Mouse (Mus musculus) right cerebral cortex, postnatal 14 days (tissue): ENCODE measurements around the gene Tmem189.

Experiments used
- DNase-seq: peaks from one replicate; pipeline ENCODE4 v3.0.0; 2022

Gene Tmem189

DNA sequence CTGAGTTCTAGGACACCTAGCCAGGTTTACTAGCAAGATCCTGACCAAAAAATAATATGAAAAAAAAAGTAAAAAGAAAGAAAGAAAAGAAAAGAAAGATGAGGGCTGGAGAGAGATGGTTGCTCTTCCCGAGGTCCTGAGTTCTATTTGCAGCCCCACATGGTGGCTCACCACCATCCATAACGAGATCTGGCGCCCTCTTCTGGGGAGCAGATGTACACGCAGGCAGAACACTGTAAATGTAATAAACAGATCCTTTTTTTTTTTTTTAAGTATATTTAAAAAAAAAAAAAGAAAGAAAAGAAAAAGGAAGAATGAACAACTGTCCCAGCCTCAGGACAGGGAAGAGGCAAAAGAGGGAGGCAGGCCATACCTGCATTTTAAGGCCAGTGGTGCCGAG lies 11.0 kb downstream of the Tmem189 start:
- no peak for DNase-seq

DNA sequence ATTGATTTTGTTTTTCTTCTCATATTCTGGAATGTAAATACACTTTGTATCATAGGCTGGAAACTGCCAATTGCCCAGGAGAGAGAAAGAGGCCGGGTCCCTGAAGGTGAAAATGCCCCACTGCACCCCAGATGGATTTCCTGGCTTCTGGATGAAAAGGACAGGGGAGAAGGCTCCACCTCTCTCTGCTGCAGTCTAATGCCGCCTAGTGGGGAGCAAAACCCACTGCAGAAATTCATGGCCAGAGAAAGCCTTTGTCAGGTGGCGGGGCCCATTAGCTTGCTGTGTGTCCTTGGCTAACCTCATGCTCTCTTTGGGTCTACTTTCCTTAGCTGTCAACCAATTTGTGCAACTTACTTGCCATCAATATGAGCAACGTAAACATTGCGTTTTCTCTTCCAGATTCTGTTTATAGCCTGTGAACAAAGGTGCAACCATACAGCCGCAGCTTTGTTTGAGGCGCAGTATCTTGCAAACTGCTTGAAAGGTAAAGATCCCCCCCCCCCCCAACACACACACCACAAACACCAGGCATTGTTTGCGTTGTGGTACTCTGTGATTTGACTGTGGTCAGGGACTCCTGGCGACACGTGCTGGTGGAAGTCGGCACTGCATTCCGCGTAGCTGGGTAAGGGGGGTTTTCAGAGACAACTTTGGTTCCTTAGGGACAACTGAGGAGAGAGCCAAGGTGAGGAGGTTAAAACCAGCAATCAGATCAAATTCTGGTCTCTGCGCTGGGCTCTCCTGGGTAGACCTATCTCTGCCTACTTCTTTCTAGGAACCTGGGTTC lies 14.3 kb downstream of the Tmem189 start:
- no peak for DNase-seq

DNA sequence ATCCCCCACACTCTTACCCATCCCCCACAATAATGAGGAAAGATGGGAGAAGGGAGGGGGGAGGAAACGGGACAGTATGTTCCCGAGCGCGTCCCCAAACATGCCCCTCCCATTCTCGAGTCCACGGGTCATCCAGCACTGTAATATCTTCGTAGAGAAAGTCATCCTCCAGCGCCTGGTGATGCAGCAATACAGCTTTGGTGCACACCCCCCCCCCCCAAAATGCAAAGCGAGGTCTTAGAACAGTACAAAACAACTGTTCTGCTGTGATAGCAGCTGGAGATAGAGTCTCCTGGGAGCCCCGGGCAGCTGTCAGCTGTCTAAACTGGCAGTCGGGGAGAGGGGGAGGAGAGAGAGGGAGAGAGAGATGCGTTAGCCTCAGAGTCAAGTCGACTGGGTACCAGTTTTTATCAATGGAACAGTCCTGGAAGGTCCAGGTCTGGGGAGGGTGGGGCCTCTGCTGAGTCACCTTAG lies 17.4 kb downstream of the Tmem189 start:
- no peak for DNase-seq

DNA sequence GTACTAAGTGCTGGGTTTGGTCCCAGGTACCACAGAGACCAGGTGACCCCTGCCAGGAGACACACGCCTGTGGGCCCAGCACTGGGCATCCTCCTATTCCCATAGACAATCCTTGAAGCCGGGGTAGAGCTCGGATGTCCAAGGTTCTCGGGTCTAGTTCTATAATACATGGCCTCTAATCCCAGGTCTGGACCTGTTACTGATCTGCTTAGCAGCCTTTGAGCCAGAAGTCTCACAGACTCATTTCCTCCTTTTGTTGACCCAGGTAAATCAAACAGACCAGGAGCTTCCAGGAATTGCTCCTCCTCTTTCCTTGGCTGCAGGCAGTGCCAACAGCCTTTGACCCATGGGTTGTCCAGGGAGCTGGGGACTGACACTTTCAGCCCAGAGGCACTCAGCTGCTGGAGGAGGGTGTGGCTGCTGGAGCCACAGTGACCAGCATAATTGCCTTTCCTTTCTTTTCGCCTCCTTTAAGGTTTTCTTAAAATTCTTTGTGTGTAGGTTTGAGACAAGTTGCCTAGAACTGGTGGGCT lies 18.5 kb downstream of the Tmem189 start:
- no peak for DNase-seq

DNA sequence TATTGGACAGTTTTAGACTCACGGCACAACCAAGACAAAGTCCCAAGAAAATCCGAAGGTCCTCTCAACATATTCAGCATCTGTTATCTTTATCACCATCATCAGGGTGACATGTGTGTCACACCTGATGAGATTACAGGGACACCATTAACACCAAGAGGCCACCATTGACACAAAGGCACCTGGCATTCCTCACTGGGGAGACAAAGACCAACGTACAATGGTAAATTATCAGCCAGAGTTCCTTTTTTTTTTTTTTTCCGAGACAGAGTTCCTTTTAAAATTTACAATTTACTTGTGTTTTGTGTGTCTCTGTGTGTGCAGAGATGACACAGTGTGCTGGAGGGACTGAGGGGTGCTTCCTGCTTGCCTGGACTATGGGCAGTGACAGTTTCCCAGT lies 20.2 kb downstream of the Tmem189 start:
- no peak for DNase-seq

DNA sequence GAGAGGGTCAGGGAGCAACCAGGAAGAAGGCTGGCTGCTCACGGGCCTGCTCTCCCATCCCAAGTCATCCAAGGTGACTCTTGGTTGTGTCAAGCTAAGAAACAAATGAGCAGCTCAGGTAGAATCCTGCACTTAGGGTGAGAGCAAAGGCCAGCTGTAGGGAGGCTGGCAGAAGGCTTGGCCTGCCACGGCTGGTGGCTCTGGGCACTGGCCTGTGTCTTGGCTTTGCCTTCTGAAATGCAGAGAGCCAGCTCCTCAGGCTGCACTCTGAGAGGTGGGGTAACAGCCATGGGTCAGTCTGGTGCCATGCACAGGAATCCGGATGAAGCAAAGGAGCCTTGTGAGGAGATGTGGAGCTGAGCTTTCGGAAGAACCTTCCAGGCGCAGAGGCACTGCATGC lies 21.2 kb downstream of the Tmem189 start:
- no peak for DNase-seq

DNA sequence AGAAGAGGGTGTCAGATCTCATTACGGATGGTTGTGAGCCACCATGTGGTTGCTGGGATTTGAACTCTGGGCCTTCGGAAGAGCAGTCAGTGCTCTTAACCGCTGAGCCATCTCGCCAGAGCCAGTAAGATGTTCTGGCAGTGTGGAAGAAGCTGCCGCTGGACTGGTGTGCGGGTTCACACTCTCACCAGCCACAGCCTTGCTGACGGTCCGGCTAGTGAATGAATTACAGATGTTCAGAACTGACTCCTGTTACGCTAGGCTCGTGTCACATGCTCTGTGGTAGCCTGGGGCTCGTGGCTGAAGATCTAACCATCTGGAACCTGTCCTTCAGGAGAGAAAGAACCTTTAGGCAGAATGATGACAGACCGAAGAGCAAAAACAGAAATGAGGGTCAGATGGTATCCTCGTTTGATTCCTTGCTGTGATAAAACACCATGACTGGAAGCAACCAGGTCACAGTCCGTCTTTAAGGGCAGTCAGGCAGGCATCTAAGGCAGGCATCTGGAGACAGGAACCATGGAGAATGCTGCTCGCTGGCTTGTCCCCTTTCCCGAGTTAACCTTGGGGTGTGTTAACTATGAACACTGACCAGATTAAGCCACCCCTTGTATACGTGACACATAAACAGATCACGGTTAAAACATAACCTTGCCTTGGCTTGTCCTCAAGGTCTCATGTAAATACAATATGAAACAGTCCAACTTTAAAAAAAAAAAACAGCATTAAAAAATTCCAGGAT lies 23.5 kb downstream of the Tmem189 start:
- no peak for DNase-seq

DNA sequence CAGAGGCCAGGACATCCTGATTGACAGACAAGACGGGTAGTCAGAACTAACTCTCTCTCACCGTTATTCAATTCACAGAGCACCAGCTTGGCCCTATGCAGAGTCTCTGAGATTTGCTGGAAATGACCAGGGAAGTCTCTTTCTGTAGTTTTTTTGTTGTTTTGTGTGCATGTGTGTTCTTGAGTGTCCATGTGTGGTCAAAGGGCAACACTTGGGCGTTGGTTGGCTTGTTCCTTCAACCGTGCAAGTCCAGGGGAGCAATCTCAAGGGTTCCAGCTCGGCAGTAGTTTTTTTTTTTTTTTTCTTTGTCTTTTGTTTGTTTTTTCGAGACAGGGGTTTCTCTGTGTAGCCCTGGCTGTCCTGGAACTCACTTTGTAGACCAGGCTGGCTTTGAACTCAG lies 26.9 kb downstream of the Tmem189 start:
- DNase-seq, result no peak

DNA sequence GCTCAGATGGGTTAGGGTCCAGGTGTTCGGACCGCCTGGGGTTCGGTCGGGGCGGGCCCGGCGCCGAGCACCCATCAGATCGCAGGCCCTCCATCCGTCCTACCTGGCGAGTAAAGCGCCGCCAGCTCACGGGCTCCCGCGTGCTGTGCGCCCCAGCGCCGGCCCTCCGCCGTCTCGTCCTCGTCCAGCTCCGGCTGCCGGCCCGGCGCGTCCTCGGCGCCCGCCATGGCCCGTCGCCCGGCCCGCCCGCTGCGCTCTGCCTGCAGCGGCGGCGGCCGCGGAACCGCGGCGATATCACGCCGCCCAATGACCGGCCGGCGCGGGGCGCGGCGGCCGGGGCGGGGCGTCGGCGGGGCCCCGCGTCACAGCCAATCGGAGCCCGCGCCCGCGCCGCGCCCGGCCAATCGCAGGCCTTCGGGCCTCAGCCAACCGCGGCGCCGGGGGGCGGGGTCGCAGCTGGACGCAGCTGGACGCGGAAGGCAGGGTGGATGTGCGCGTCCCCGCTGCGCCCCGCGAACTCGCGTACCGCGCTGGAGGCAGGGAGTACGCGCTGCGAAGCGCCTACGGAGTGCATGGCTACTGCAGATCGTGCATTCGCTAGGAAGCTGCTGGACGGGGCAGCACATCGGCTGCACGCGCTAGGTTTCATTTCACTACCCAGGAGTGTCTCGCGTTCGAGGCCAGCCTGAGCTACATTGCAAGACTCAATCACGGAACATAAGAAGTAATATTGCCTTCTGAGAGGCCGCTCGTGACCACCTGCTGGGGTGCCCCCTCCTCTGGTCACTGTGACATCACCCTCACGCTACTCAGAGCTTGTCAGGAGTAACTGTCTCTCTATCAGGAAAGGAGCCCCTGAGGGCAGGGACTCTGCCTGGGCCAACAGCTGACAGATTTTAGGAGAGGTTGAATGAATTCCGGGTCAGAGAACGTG lies 28.1 kb downstream of the Tmem189 start, which contains the start of gene Gm20431:
Gene Gm20431 (minus strand): TSS at position 227 of the 934 bp plus-strand sequence.
- peak; percentile 98 for DNase-seq

DNA sequence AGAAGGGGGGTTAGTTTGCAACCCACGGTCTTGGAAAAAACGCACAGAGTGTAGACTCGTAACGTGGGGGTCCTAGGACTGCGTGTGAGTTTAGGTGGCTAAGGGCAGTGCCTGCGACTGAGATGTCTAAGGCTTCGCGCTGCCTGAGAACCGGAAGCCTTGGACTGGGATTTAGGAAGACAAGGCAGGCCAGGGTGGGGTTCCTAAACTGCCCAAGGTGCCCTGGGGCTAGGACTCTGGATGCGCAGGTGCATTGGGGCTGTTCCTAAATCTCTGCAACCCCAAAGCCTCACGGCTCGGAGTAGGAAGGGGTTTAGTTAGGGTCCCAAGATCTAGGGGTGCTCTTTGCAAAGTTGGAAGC lies 29.0 kb downstream of the Tmem189 start:
- no peak for DNase-seq

DNA sequence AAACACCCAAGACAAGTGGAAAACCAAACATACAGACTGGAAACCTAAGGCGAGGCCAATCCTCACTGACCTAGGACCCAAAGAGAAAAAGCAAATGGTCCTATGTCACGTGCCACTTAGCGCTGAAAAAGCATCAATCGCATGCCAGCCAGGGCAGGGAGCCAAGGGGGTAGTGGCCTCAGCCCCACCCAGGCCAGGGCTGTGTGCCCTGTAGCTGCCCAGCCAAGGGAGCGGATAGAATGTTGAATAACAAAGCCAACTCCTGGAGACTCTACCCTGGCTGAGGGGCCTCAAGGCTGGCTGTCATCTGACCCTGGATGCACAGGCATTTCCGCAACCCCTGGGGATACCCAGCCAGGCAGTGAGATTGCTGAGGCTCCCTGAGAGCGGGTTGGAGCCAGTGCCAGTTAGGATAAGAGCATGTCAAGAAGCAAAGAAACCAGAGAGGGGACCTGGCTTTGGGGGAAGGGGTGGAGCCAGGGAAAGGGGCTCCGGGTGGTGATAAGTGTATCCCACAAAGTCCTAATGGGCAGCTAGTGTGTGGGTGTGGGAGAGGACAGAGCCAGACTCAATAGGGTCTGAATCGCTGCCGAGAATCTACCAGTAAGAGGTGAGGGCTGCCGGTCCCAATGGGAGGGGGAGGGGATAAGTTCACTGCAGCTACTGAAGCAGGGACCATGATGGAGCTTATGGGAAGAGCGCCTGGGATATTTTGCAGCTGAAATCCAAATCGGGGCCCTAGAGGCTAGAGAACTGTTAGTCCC lies 29.6 kb downstream of the Tmem189 start:
- peak; percentile 51 for DNase-seq

DNA sequence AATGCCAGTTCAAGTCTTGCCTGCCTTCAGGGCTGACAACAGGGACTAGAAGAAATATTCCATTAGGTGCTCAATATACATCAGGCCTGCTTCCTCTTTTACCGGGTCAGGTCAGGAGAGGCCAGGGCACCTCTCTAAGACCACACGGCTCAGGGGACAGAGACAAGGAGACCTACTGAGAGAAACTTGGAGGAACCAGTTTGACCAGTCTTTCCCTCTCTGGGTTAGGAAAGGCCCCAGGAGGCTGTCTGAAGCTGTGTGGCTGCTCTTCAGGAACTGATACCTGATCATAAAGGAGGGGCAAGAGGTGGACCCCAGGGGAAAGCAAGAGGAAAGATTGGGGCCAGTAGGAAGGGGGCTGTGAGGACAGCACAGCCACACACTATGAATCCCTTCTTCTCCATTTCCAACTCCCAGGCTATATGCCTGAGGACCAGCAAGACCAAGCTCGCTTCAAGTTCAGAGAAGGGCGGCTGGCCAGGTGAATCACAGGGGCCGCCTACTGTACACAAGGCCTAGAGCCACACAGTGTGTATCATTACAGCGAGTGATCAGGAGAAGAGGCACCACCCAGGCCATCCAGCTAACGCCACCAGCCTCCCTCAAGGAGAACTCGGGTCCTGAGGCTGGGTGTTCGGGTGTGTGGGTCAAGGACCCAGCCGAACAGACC lies 30.3 kb downstream of the Tmem189 start:
- DNase-seq, result no peak

DNA sequence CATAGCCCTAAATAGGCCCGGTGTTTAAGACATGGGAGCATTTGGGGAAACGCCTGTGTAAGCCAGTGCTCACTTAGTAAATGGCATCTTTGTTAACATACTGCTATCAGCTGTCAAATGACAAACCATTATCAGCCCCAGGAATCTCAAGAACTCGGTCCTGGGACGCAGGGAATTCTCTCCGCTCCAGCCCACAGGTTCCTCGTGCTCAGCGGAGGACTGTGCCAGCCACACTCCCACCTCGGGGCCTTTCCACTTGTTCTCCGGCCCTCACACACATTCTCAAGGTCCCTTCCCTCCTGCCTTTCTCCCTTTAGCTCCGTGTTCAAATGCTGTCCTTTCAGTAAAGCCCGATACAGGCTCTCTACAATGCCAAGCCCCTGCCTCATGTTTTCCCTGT lies 30.9 kb downstream of the Tmem189 start:
- DNase-seq, result no peak

DNA sequence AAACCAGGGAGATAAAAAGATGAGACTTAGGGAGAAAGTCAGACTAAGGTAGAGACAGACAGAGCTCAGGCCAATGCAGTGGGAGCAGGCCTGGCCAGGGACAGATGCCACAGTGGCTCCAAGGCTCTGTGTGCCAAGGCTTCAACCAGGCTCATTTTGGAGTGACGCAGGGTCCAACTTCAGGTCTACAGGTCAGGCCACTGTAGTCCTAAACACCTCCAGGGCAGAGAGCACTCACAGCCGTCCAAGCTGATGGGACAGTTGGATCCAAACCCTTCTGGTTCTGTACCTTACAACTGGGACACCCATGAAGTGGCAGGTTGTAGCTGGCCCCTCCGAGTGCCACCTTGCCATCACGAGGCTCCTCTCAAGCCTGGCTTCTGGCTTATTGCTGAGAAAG lies 31.6 kb downstream of the Tmem189 start:
- DNase-seq, result no peak

DNA sequence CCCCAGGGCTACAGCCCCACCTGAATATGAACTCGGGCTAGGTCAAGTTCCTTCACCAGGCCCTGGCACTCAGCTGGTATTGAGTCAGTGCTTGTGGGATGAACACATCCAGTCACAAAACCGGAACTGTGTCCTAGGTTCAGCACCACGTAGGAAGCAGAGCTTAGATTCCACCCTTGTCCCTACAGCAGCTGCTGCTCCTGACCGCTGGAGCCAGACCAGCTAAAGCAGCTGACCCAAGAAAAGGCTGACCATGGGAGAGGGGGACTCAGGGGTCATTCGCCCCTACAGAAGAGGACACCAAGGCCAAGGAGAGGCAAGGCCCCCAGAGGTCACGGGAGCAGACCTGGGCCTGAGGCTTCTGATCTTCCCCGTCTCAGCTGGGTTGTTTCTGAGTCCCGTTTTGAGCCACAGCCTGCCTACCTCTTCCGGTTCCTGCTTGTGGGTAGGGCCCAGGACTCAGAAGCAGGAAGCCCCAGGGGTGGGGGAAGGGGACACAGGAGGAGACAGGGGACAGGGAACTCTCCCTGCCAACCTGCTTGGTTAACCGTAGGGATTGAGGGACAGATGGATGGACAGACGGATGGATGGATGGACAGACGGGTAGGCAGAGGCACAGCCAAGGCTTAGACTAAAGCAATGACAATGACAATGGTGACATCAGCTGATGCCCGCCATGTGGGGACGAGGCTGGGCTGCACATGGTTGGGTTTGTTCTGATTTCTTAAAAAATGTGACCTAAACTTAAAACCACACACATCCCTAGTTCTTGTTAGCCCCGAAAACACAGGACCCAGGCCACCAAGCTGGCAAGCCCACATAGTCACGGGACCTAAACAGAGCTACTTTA lies 32.8 kb downstream of the Tmem189 start:
- peak; percentile 41 for DNase-seq

DNA sequence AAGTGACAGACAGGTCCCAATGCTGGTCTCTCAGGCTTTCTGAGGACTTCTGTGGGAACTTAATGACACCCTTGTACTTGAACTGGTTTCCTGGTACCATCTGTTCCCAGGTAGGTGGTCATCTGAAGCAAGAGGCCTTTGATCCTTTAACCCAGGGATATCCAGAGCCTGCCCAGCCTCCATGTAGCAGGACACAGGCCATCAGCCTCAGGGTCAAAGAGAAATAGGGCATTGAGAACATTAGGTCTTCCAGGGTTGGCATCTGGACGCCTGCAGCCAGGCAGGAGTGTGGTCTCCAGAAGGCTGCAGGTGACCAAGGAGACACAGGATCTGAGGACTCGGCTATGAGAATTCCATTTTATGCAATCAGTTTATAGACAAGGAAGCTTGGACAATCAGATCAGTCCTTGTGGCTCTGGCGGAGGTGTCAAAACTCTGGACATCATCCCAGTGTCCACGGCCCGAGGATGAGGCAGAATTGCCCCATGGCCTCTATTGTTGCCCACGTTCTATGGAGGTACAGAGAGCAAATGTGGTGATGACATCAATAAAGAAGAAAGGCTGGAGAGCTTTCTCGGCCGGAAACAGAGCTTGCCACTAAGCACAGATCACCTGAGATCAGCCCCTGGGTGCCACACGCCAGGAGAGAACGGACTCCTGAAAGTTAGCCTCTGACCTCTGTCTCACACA lies 34.6 kb downstream of the Tmem189 start:
- DNase-seq, result no peak

DNA sequence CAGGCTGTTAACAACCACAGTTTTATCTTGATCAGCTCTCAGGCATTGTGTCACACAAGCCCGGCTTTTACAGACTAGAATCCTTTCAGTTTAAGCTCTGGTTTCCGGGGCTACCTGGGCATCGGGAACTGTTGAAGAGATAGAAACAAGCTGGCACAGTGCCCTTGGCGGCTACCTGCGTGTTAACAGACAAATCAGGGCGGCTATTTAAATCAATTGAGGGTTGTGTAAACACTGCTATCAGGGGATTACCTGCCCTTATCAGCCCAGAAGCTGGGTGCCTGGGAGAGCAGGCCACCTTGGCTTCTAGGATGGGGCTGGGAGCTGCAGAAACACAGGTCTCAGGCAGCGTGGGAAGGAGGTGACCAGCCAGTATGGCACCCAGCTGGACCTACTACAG lies 36.9 kb downstream of the Tmem189 start:
- no peak for DNase-seq

DNA sequence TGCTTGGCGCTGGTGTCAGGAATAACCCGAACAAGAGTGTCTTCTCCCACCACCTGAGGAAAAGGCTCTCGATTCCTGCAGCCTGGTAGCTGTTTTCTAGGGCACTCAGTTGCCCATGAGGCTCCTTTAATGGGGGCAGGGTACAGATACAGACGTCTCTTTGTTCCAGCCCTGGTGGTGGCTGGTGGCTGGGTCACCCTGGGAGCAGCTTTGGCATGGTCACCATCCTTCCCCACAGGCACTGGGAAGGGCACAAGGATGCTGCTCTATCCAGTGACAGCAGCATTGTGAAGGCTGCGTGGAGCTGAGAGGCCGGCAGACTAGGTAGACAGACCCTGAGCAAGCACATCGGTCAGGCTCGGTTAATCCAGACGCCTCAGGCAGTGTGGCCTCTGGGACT lies 38.0 kb downstream of the Tmem189 start:
- no peak for DNase-seq

DNA sequence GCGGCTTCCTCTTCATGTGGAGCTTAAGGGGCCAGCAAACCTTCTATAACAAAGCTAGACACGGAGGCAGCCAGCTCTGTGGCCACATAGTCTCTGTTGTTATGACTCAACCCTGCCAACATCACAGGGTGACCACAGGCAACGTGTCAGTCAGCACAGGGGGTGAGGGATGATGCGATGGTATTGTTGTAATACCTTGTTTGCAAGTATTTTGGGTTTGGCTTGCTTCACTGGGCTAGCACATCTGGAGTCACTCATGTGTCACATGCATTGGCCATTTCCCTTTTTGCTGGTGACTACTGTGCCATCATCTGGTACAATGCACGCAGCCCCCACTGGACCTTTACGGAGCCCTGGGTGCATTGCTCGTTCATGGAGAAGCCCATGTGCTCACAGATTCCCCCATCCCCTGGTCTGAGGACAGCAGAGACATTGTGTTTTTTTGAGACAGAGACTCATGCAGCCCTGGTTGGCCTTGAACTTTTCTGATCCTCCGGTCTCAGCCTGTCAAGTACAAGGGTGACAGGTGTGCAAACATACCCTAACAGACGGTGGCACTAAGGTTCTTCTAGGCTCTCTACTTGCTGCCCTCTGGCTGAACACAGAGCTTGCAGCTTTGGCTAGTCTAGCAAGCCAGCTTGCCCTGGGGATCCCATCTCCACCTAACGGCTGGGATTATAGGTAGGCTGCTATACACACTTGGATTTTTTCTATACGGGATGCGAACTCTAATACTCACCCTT lies 40.2 kb downstream of the Tmem189 start:
- no peak for DNase-seq
